Mouse (Mus musculus) embryonic facial prominence, embryonic 12.5 days (tissue): ENCODE results near the gene Eif5b. TPM values are rescaled to one million over a fixed set of nuclear protein-coding genes. Genes with fewer than 3 reads are reported as not detected.
A peak's percentile ranks its signal among the peaks of the same experiment; 100 is the strongest.

Experiments
- ATAC-seq: fragments of 200-750 bp; cut with Nextera tagmentation; 2 replicates; pipeline ENCODE4 v1.8.0; 2017; ENCODE audit not compliant: insufficient number of reproducible peaks, insufficient read depth, low FRiP score, low TSS enrichment
- H3K27ac ChIP-seq: fragments of 300-500 bp; sonication (generic); 2 replicates; pipeline ENCODE4 v1.5.1; 2016; ENCODE audit warnings: mild to moderate bottlenecking
- H3K27me3 ChIP-seq: fragments of 300-500 bp; sonication (generic); 2 replicates; pipeline ENCODE4 v1.6.1; 2016; ENCODE audit warnings: mild to moderate bottlenecking, moderate library complexity
- H3K36me3 ChIP-seq: fragments of 300-500 bp; sonication (generic); 2 replicates; pipeline ENCODE4 v1.6.1; 2016; ENCODE audit warnings: mild to moderate bottlenecking
- H3K4me1 ChIP-seq: fragments of 300-500 bp; sonication (generic); 2 replicates; pipeline ENCODE4 v1.6.1; 2016
- H3K4me2 ChIP-seq: fragments of 300-500 bp; sonication (generic); replicated peaks from 2 replicates; pipeline ENCODE4 v1.6.1; 2016; ENCODE audit warnings: mild to moderate bottlenecking, moderate library complexity
- H3K4me3 ChIP-seq: fragments of 300-500 bp; sonication (generic); 2 replicates; pipeline ENCODE4 v1.5.1; 2016; ENCODE audit warnings: mild to moderate bottlenecking
- H3K9ac ChIP-seq: fragments of 300-500 bp; sonication (generic); 2 replicates; pipeline ENCODE4 v1.6.1; 2016; ENCODE audit warnings: mild to moderate bottlenecking, moderate library complexity
- H3K9me3 ChIP-seq: fragments of 300-500 bp; sonication (generic); 2 replicates; pipeline ENCODE4 v1.6.1; 2016; ENCODE audit warnings: mild to moderate bottlenecking, moderate library complexity
- WGBS: fragments of 180-500 bp; shearing (Covaris S2); methylation state at CpG from one replicate; pipeline ENCODE4 v1.1.7; 2016; 5-methylcytosine and 5-hydroxymethylcytosine counted together
- polyA plus RNA-seq: library from polyadenylated mRNA; unstranded; fragments of >200 nt; fragmentation: Nextera tagmentation; extraction: Ambion mirVana; gene quantifications from 2 replicates; pipeline ENCODE4 v1.2.1, GENCODE M21; 2016

The Eif5b gene
- polyA plus RNA-seq, 1 experiment from 2014 or later, result 34.2 TPM

GRCm38 (mm10) chr1:37977303-37977702, 20.5 kb upstream of the Eif5b start:
- Histone ChIP-seq H3K9me3 (no peaks in the 10 kb centered on the region), H3K9ac (no peak overlapping the region), H3K27me3 (no peaks in the 10 kb centered on the region), H3K27ac (no peak overlapping the region), H3K36me3 (no peaks in the 10 kb centered on the region), H3K4me3 (no peak overlapping the region), H3K4me2 (no peak overlapping the region), H3K4me1 (no peaks in the 10 kb centered on the region)
- WGBS, result 87% methylated on average over 7 of the region's 7 CpGs
- no peak for ATAC-seq

- Histone ChIP-seq H3K36me3 (peaks cover 38% of the 10 kb centered on the region), H3K4me3 (no peak overlapping the region), H3K27me3 (no peaks in the 10 kb centered on the region), H3K9me3 (no peaks in the 10 kb centered on the region), H3K4me1 (no peaks in the 10 kb centered on the region), H3K4me2 (no peak overlapping the region), H3K27ac (no peak overlapping the region), H3K9ac (no peak overlapping the region)
- ATAC-seq, result no peak
- WGBS, result 96% methylated on average over 1 of the region's 1 CpGs
These were observed 13.5 kb upstream of the Eif5b start for GRCm38 (mm10) chr1:37984326-37984725.

GRCm38 (mm10) chr1:37985764-37986323, 12.0 kb upstream of the Eif5b start:
- WGBS, result 82% methylated on average over 9 of the region's 9 CpGs
- Histone ChIP-seq H3K4me2 (no peak overlapping the region), H3K4me3 (no peak overlapping the region), H3K36me3 (peaks cover 52% of the 10 kb centered on the region), H3K27ac (no peak overlapping the region), H3K9me3 (no peaks in the 10 kb centered on the region), H3K27me3 (no peaks in the 10 kb centered on the region), H3K4me1 (no peaks in the 10 kb centered on the region), H3K9ac (no peak overlapping the region)
- no peak for ATAC-seq

GRCm38 (mm10) chr1:37987856-37988255, 10.0 kb upstream of the Eif5b start:
- Histone ChIP-seq H3K4me3 (no peak overlapping the region), H3K9me3 (no peaks in the 10 kb centered on the region), H3K4me1 (no peaks in the 10 kb centered on the region), H3K4me2 (no peak overlapping the region), H3K27ac (no peak overlapping the region), H3K9ac (no peak overlapping the region), H3K36me3 (peaks cover 71% of the 10 kb centered on the region), H3K27me3 (no peaks in the 10 kb centered on the region)
- 86% methylated on average over 5 of the region's 5 CpGs for WGBS
- ATAC-seq, result no peak

- peaks cover 16% of the 10 kb centered on the region for H3K4me1 ChIP-seq
- H3K9me3 ChIP-seq, result no peaks in the 10 kb centered on the region
- WGBS, result 47% methylated on average over 3 of the region's 3 CpGs
- no peak for ATAC-seq
- no peak overlapping the region for H3K27ac ChIP-seq
- H3K27me3 ChIP-seq, result no peaks in the 10 kb centered on the region
- peak overlapping the region; percentile 73 for H3K9ac ChIP-seq
- peak overlapping the region; percentile 93 for H3K4me3 ChIP-seq
- H3K36me3 ChIP-seq, result peaks cover 39% of the 10 kb centered on the region
- H3K4me2 ChIP-seq, result peak overlapping the region; percentile 87
These were observed 1.6 kb upstream of the Eif5b start for GRCm38 (mm10) chr1:37996226-37996625.

GRCm38 (mm10) chr1:37996877-37997484, 829 bp upstream of the Eif5b start:
- no peaks in the 10 kb centered on the region for H3K27me3 ChIP-seq
- under 1% methylated on average over 42 of the region's 42 CpGs for WGBS

GRCm38 (mm10) chr1:37998371-37999199, 775 bp downstream of the Eif5b start:
- Histone ChIP-seq H3K36me3 (peaks cover 18% of the 10 kb centered on the region), H3K9ac (peak overlapping the region; percentile 96), H3K4me2 (peak overlapping the region; percentile 87), H3K4me1 (peaks cover 16% of the 10 kb centered on the region), H3K27me3 (no peaks in the 10 kb centered on the region), H3K9me3 (no peaks in the 10 kb centered on the region), H3K4me3 (peak overlapping the region; percentile 93), H3K27ac (peak overlapping the region; percentile 92)
- 4% methylated on average over 47 of the region's 47 CpGs for WGBS
- peak; percentile 8; the same call in 1 of the 2 replicates for ATAC-seq

More at GRCm38 (mm10) chr1:37996877-37997484, 829 bp upstream of the Eif5b start:
- peaks cover 16% of the 10 kb centered on the region for H3K4me1 ChIP-seq
- peaks cover 32% of the 10 kb centered on the region for H3K36me3 ChIP-seq
- H3K4me3 ChIP-seq, result peak overlapping the region; percentile 93
- no peaks in the 10 kb centered on the region for H3K9me3 ChIP-seq
- peak overlapping the region; percentile 87 for H3K4me2 ChIP-seq
- peak overlapping the region; percentile 73 for H3K9ac ChIP-seq
- ATAC-seq, result peak; percentile 94
- peak overlapping the region; percentile 92 for H3K27ac ChIP-seq

- Histone ChIP-seq H3K27me3 (no peaks in the 10 kb centered on the region), H3K36me3 (peaks cover 9% of the 10 kb centered on the region), H3K9me3 (no peaks in the 10 kb centered on the region), H3K4me2 (0 out of 2 replicates have a peak overlapping the region, but pooled peaks have one; percentile 19), H3K9ac (no peak overlapping the region), H3K4me3 (0 out of 2 replicates have a peak overlapping the region, but pooled peaks have one; percentile 6), H3K27ac (no peak overlapping the region), H3K4me1 (peaks cover 16% of the 10 kb centered on the region)
- whole genome bisulfite sequencing, result 80% methylated on average over 3 of the region's 3 CpGs
- no peak for ATAC-seq
These were observed 1.7 kb downstream of the Eif5b start for GRCm38 (mm10) chr1:37999552-37999951.

GRCm38 (mm10) chr1:38000844-38001243, 3.0 kb downstream of the Eif5b start:
- Histone ChIP-seq H3K4me2 (no peak overlapping the region), H3K9me3 (no peaks in the 10 kb centered on the region), H3K36me3 (no peaks in the 10 kb centered on the region), H3K27ac (no peak overlapping the region), H3K4me1 (peaks cover 16% of the 10 kb centered on the region), H3K27me3 (no peaks in the 10 kb centered on the region), H3K4me3 (no peak overlapping the region), H3K9ac (no peak overlapping the region)
- ATAC-seq, result no peak
- 91% methylated on average over 8 of the region's 8 CpGs for WGBS

- Histone ChIP-seq H3K4me1 (peaks cover 10% of the 10 kb centered on the region), H3K4me3 (no peak overlapping the region), H3K9ac (no peak overlapping the region), H3K36me3 (no peaks in the 10 kb centered on the region), H3K27me3 (no peaks in the 10 kb centered on the region), H3K27ac (no peak overlapping the region), H3K4me2 (no peak overlapping the region), H3K9me3 (no peaks in the 10 kb centered on the region)
- no peak for ATAC-seq
- 95% methylated on average over 9 of the region's 9 CpGs for WGBS
These were observed 4.1 kb downstream of the Eif5b start for GRCm38 (mm10) chr1:38001956-38002355.

- Histone ChIP-seq H3K4me3 (no peak overlapping the region), H3K27me3 (no peaks in the 10 kb centered on the region), H3K4me1 (peaks cover 10% of the 10 kb centered on the region), H3K4me2 (no peak overlapping the region), H3K9ac (no peak overlapping the region), H3K9me3 (no peaks in the 10 kb centered on the region), H3K36me3 (no peaks in the 10 kb centered on the region), H3K27ac (no peak overlapping the region)
- no peak for ATAC-seq
- 89% methylated on average over 3 of the region's 3 CpGs for WGBS
These were observed 5.2 kb downstream of the Eif5b start for GRCm38 (mm10) chr1:38003046-38003445.

- WGBS, result 71% methylated on average over 3 of the region's 3 CpGs
- Histone ChIP-seq H3K27me3 (no peaks in the 10 kb centered on the region), H3K4me2 (no peak overlapping the region), H3K9ac (no peak overlapping the region), H3K27ac (no peak overlapping the region), H3K4me3 (no peak overlapping the region), H3K36me3 (no peaks in the 10 kb centered on the region), H3K4me1 (no peaks in the 10 kb centered on the region), H3K9me3 (no peaks in the 10 kb centered on the region)
- no peak for ATAC-seq
These were observed 8.9 kb downstream of the Eif5b start for GRCm38 (mm10) chr1:38006741-38007140.
